Mouse (Mus musculus): ENCODE measurements around the gene Nsd1. TPM values are rescaled to one million over a fixed set of nuclear protein-coding genes. Genes with fewer than 3 reads are reported as not detected.

The Nsd1 gene
- total RNA-seq, 2 experiments from 2014 or later: 80.5 to 85.2 TPM

DNA sequence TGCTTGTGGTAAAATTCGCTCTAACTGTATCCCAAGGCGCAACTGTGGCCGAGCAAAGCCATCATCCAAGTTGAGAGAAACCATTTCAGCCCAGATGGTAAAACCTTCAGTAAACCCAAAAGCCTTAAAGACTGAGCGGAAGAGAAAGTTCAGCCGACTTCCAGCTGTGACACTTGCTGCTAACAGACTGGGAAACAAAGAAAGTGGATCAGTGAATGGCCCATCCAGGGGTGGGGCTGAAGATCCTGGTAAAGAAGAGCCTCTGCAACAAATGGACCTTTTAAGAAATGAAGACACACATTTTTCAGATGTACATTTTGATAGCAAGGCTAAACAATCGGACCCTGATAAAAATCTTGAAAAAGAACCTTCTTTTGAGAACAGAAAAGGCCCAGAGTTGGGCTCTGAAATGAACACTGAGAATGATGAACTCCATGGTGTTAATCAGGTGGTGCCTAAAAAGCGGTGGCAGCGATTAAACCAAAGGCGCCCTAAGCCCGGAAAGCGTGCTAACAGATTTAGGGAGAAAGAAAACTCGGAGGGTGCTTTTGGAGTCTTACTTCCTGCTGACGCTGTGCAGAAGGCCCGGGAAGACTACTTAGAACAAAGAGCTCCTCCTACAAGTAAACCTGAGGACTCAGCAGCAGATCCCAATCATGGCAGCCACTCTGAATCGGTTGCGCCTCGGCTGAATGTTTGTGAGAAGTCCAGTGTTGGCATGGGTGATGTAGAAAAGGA is 37.9 kb downstream of the Nsd1 start:
- intact Hi-C loops (cut with DNase I): no loop called here
- DNase-seq: no peak

DNA sequence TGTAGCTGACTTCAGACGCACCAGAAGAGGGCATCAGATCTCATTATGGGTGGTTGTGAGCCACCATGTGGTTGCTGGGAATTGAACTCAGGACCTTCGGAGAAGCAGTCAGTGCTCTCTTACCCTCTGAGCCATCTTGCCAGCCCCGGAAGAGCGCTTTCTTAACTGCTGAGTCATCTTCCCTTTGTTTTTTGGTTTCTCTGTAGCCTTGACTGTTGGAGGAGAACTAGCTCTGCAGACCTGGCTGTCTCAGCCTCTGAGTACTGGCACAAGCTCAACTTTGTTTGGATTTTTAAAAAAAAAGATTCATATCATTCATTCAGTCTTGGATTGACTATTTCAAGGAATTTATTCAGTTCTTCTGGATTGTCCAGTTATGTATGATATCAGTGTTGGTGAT is 39.7 kb downstream of the Nsd1 start:
- DNase-seq: no peak
- intact Hi-C loops (cut with DNase I): no loop called here

DNA sequence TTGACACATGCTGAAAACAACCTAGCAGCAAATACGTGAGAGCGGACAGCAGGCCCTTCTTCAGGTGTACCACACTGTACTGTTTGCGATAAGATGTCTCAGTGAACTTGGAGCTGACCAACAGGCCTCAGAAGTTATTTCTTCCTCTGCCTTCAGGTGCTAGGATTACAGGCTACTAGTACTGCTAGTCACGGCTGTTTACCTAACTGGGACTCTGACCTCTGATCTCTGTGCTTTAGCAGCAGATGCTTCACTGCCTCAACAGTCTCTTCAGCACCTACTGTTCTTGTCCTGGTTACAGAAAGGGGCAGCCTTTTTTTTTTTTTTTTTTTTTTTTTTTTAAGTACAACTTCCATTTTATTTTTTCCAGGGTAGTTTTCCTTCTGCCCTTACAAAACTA is 43.2 kb downstream of the Nsd1 start:
- intact Hi-C loops (cut with DNase I): no loop called here
- DNase-seq: no peak

DNA sequence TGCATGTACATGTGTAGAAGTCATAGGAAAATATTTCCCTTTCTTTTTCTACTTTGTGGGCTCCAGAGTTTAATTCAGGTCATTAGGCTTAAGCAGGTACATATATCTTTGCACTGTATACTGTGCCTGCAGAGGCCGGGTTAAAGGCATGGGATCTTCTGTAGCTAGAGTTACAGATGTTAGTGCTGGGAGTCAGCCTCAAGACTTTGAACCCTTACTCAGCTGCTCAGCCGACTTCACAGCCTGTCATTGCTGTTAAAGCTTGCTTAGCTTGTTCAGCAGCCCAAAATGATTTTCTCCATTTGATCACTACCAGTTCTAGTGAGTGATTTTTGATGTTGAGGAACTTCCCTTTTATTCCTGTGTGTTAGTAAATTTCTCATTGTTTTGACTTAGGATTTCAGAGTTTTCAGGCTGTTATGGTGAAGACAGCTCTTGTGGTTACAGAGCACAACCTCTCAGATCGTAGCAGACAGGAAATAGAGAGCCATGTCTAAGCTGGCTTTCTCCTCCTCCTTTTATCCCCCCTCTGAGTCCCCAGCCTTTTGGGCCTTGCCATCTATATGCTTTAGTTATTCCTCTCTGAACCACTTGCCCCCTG is 45.6 kb downstream of the Nsd1 start:
- DNase-seq: no peak
- intact Hi-C loops (cut with DNase I): no loop called here

DNA sequence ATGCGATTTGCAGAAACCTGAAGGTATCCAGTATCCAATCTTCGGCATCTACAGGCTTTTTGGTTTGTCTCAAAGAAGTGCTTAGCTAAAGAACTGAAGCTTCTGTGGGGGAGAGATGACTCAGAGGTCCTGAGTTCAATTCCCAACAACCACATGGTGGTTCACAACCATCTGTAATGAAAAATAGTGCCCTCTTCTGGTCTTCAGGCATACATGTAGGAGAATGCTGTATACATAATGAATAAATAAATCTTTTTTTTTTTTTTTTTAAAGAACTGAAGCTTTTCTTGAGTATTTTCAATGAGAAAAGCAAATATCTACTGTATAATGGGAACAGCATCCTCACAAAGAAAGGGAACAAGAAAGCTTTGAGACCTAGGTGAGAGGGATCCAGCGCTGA is 49.1 kb downstream of the Nsd1 start:
- intact Hi-C loops (cut with DNase I): no loop called here
- no peak for DNase-seq

DNA sequence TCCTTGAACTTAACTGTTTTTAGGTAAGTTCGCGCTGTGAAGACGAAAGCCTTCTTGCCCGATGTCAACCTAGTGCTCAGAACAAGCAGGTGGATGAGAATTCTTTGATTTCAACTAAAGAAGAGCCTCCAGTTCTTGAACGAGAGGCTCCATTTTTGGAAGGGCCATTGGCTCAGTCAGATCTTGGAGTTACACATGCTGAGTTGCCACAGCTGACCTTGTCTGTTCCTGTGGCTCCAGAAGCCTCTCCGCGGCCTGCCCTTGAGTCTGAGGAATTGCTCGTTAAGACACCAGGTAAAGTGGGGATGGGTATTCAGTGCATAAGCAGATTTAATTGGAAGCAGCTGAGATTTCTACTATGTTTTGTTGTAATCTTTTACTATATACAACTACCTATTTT is 51.9 kb downstream of the Nsd1 start:
- DNase-seq: no peak
- intact Hi-C loops (cut with DNase I): no loop called here

DNA sequence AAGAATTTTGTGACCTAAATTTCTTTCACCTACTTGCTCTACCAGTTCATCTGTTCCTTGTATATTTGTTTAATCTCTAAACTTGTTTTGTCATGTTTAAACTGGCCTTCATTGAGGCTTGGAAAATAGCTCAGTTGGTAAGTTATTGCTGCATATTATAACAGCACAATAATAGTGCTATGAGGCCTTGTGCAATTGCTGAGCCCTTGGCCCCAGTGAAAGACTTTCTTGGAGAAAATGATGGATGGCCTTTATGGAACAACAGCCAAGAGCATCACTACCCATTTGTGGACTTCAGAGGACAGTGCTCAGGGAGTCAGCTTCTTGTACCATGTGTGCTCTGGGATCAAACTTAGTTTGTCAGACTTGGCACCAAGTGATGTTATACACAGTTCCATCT is 52.5 kb downstream of the Nsd1 start:
- intact Hi-C loops (cut with DNase I): no loop called here
- no peak for DNase-seq

DNA sequence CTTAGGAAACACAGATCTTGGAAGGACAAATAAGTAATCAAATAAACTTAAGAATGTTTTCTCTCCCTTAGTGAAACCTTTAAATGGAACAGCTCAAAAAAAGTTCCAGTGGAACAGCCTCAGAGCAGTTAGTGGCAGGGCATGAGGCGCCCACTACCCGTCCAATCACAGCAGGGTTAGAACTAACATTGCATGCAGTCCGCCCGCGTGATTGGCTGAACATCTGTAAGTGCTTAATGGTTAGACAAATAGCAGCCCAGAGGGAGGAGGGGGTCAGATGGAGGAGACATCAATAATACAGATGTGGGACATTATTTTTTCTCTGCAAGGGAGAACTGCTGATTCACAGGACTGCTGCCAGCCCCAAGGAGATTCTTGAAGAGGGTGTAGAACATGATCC is 67.6 kb downstream of the Nsd1 start:
- intact Hi-C loops (cut with DNase I): no loop called here
- DNase-seq: no peak

DNA sequence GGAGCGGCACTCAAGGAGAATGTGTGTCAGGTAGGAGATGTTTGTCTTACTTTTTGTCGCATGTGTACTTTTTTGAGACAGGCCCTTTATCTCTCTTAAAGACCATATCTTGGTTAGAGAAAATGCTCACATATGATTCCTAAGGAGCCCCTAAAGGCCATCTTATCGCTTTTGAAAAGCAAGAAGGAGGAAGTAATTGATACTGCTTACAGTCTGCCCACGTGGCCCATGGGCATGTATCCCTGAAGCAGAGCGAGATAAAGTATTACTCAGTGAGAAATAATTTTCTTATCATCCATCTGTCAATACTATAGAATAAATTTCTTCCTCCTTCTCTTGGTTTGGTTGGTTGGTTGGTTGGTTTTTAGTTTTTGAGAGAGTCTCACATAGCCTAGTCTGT is 68.1 kb downstream of the Nsd1 start:
- intact Hi-C loops (cut with DNase I): no loop called here

DNA sequence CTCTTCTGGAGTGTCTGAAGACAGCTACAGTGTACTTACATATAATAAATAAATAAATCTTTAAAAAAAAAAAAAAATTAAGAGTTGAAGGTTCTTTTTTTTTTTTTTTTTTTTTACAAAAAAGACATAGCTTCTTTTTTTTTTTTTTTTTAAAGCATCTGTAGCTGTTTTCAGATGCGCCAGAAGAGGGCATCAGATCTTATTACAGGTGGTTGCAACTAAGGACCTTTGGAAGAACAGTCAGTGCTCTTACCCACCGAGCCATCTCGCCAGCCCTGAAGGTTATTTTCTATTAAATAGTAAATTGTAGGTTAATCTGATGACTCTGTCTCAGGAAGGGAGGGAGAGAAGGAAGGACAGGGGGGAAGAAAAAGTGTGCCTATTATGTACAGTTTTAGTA is 79.3 kb downstream of the Nsd1 start:
- no peak for DNase-seq
- intact Hi-C loops (cut with DNase I): loop anchor here (10.0 kb wide), 1 partner anchor 104 kb away; no protein-coding TSS in a partner anchor

More for the DNA sequence above, 68.1 kb downstream of the Nsd1 start:
- DNase-seq: no peak

DNA sequence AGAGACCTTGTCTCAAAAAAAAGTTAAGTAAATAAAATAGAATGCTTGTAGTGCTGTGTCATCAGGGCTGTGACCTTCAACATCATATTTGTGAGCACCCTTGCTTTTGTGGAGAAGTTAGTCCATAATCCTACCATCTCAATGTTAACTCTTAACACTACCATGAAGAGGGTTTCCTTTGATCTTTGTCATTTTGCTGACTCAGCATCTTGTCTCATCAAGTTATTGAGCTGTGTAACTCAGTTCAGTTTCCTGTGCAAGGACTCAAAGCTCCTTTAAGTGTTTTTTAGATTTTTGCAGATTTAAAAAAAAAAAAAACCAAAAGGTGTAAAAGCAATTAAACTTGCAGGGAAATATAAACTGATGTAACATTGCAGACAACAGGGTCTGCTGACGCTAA is 87.2 kb downstream of the Nsd1 start:
- DNase-seq: no peak
- intact Hi-C loops (cut with DNase I): no loop called here

DNA sequence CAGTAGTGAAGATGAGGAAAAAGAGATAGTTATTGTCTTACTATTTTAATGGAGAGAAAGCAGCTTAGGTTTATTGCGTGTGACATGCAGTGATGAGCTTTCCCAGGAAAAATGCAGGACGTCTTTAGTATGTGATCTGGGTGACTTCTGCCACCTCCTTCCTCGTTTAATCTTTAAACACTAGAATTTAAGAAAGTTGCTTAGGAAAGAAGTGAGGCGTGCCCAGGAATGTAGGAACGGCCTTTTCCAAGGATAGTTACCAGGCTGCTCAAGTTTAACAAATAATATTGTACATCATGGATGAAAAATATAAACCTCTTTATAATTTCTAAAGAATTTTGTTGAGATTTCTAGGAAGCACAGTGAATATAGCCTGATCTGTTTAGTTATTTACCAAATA is 91.3 kb downstream of the Nsd1 start:
- no peak for DNase-seq
- intact Hi-C loops (cut with DNase I): no loop called here

DNA sequence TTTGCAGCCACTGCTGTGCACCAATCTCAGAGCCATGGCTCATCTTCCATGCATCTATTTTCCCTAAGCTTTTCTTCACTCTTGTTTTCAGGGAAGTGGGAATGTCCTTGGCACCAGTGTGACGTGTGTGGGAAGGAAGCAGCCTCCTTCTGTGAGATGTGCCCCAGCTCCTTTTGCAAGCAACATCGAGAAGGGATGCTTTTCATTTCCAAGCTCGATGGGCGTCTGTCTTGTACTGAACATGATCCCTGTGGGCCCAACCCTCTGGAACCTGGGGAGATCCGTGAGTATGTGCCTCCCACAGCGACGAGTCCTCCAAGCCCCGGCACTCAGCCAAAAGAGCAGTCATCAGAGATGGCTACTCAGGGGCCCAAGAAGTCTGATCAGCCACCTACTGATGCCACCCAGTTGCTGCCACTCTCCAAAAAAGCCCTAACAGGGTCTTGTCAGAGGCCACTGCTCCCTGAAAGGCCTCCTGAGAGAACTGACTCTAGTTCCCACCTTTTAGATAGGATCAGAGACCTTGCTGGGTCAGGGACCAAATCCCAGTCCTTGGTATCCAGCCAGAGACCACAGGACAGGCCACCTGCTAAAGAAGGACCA is 102.5 kb downstream of the Nsd1 start:
- intact Hi-C loops (cut with DNase I): no loop called here

DNA sequence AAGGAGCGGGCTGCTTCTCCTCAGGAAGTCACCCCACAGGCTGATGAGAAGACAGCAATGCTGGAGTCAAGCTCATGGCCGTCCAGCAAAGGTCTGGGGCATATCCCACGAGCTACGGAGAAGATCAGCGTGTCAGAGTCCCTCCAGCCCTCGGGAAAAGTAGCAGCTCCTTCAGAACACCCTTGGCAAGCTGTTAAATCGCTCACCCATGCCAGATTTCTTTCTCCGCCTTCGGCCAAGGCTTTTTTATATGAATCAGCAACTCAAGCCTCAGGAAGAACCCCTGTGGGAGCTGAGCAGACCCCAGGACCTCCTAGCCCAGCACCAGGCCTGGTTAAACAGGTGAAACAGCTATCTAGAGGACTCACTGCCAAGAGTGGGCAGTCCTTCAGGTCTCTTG is 103.5 kb downstream of the Nsd1 start:
- DNase-seq: no peak
- intact Hi-C loops (cut with DNase I): no loop called here

More for the DNA sequence above, 102.5 kb downstream of the Nsd1 start:
- DNase-seq: no peak

DNA sequence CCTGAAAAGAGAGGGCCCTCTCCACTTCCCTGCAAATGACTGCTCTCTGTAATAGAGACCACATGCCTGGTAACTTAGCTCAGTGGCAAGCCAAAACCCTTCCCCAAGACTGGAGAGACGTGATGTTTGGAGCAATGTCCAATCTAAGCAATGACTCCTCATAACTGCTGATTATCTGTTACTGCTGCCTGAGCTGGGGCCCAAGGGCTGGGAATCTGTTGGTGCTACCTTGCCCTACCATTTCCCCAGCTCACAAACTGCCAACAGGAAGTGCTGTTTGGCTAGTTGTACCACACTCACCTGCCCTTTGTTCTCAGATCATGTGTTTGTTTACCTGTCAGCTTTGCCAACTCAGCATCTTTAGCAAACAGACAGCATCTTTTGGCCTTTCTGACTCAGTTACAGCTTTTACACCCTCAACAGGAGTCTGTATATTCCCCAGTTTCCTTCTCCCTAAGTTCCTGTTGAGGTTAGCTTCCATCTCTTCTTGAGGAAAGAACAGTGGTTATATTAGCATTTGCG is 105.4 kb downstream of the Nsd1 start:
- DNase-seq: no peak
- intact Hi-C loops (cut with DNase I): no loop called here

DNA sequence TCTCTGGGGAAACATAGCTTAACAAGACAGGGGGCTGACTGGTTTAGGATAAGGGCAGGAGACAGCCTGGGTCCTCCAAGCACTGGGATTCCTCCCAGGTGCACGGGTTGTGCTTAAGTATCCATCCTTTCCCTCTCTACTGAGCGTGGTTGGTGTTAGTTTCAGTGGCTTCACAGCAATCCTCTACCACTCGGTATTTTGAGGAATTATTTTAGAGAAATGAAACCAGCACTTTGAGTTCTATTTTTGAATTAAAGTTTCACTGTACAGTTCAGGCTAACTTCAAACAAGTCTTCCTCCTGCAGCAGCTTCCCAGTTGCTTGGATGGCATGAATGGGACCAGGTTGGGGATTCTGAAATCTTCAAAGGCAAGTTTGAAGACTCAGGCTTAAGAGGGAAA is 108.8 kb downstream of the Nsd1 start:
- intact Hi-C loops (cut with DNase I): no loop called here
- no peak for DNase-seq

DNA sequence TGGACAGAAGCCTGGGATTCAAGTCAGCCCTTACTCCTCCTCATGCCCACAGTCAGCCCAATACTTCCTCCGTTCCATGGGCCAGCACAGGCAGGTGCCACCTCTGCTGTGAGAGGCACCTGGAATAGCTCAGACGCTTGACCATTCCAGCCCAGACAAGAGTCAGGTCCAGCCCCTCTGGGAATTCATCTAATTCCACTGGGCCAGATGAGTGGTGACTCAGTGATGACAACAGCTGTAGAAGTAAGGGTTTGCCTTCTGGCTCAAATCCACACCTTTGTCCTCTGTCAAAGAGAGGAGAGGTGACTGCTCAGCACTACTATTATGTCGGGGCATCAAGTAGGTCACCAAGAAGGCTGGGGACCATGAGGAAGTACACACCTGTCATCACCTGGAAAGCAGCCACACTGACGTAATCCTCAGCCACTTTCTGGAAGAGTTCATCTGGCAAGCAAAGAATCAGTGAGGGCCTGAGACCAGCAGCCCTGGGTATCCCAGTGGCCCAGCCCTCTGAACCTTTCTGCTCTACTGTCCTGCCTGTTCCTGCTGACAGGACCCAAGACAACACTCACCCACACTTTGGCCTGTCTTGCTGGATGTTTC is 110.5 kb downstream of the Nsd1 start, which contains the start of gene Prelid1:
Prelid1 (plus strand) TSS at position 570 of the 603 bp plus-strand sequence.
- intact Hi-C loops (cut with DNase I): no loop called here
- DNase-seq: no peak

DNA sequence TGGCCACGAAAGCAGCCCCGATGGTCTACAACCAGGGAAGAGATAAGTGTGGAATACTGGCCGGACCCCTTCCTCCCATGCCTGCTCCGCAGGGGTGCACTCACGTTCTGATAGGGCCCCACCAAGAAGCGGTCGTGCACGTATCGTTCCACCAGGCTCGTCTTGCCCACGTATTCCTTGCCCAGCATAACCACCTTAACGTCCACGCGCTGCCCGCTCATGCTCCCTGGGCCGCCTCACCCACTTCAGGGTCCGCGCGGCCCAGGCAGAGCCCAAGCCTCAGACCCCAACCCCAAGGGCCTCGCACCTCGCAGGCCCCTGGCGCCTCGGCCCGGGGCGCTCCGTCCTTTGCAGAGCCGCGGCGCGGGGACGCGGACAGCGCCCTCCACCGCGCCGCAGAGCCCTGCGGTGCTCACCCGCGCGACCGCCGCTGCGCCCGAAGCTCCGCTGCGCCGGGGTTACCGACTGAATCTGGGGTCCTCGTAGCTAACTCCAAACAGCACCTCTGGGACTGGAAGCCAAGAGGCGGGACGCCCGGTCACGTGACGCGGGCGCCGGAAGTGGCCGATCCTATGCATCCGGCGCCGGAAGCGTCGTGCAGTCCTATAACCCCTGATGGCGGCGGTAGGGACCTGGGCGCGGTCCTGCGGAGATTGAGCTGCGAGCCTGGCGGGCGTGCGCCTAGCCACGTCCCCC is 112.0 kb downstream of the Nsd1 start, which contains the start of gene Rab24:
Rab24 (minus strand) TSS at position 513 of the 696 bp plus-strand sequence.
- DNase-seq: peak; percentile 91 to 94
- intact Hi-C loops (cut with DNase I): no loop called here

DNA sequence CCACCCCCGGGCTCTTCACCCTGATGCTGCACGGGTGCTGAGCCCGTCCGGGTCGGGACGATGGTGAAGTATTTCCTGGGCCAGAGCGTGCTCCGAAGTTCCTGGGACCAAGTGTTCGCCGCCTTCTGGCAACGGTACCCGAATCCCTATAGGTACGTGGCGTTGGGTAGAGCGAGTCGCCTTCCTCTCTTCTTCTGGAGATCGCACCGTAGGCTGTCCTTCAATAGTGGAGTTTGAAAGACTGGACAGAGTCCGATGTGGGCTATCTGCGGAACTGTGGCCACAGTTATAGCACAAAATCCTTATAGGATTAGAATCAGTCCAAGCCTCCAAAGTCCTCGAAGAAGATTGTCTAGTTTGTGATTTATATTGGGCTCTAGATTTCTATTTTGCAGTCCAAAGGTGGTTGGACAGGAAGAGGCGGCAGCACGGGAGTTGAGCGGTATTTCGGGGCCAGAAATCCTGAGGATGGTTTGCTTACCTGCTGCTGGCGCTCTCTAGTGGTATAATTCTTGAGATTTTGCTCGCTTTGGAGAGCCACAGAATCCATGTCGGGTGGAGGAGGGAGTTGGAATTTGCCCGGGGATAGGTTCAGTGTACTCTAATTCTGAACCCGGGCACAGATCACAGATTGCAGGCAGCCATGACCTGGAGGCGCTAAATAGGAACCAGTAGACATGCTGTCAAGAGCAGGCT is 112.7 kb downstream of the Nsd1 start:
- peak in 1 of 2 experiments; percentile 42 for DNase-seq
- intact Hi-C loops (cut with DNase I): no loop called here

DNA sequence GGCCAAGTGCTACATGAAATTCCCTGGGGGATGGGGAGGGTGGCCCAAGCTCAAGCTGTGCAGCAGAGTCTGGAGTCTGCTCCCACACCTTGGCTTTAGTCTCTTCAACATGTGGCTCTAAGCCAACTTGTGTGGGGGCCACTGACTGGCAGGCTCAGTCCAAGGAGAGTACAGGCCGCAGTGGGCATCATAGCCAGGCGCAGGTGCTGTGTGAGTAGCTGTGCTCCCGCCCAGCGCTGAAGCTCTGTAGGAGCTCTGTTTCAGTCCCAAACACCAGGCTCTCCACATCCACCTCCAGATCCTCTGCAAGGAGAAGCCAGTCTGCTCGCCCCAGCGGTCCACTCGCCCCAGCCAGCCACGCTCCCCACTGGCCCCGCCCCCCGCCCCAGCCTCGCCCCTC is 116.0 kb downstream of the Nsd1 start:
- DNase-seq: no peak
- intact Hi-C loops (cut with DNase I): loop anchor here (5.0 kb wide), 1 partner anchor 67 kb away; no protein-coding TSS in a partner anchor
